Mouse (Mus musculus) stomach, embryonic 14.5 days (tissue): ENCODE measurements around the gene Ankrd17. TPM values are rescaled to one million over a fixed set of nuclear protein-coding genes. Genes with fewer than 3 reads are reported as not detected.

Experiments used
- ATAC-seq: fragments of 200-750 bp; cut with Nextera tagmentation; 2 replicates; pipeline ENCODE4 v1.8.0; 2017; ENCODE audit warnings: low read depth, moderate TSS enrichment; ENCODE audit not compliant: insufficient number of reproducible peaks, insufficient read depth, low FRiP score
- H3K27ac ChIP-seq: fragments of 300-500 bp; sonication (generic); 2 replicates; pipeline ENCODE4 v1.5.1; 2014; ENCODE audit warnings: mild to moderate bottlenecking, low read length, moderate library complexity, mixed read lengths
- H3K27me3 ChIP-seq: fragments of 300-500 bp; sonication (generic); 2 replicates; pipeline ENCODE4 v1.6.1; 2014; ENCODE audit warnings: low read length, control low read depth, mixed read lengths; ENCODE audit not compliant: control insufficient read depth, insufficient read depth
- H3K36me3 ChIP-seq: fragments of 300-500 bp; sonication (generic); 2 replicates; pipeline ENCODE4 v1.6.1; 2014; ENCODE audit warnings: mild to moderate bottlenecking, control low read depth, low read length, moderate library complexity, mixed read lengths; ENCODE audit not compliant: control insufficient read depth, insufficient read depth
- H3K4me1 ChIP-seq: fragments of 300-500 bp; sonication (generic); 2 replicates; pipeline ENCODE4 v1.6.1; 2014; ENCODE audit warnings: low read length, control low read depth, mixed read lengths; ENCODE audit not compliant: control insufficient read depth, insufficient read depth
- H3K4me2 ChIP-seq: fragments of 300-500 bp; sonication (generic); replicated peaks from 2 replicates; pipeline ENCODE4 v1.6.1; 2014; ENCODE audit warnings: low read depth, low read length, control low read depth
- H3K4me3 ChIP-seq: fragments of 300-500 bp; sonication (generic); 2 replicates; pipeline ENCODE4 v1.5.1; 2014; ENCODE audit warnings: low read depth, low read length, control low read depth
- H3K9ac ChIP-seq: fragments of 300-500 bp; sonication (generic); replicated peaks from 2 replicates; pipeline ENCODE4 v1.6.1; 2014; ENCODE audit warnings: low read depth, mild to moderate bottlenecking, control low read depth, low read length, moderate library complexity, mixed read lengths
- H3K9me3 ChIP-seq: fragments of 300-500 bp; sonication (generic); 2 replicates; pipeline ENCODE4 v1.6.1; 2016; ENCODE audit warnings: low read depth, low read length, control low read depth; ENCODE audit not compliant: control insufficient read depth
- WGBS: fragments of 180-500 bp; shearing (Covaris S2); extraction: QIAGEN DNeasy Blood & Tissue Kit; methylation state at CpG from one replicate; pipeline ENCODE4 v1.1.7; 2014; 5-methylcytosine and 5-hydroxymethylcytosine counted together
- polyA plus RNA-seq: library from polyadenylated mRNA; unstranded; fragments of >200 nt; fragmentation: Nextera tagmentation; extraction: Ambion mirVana; gene quantifications from 2 replicates; pipeline ENCODE4 v1.2.1, GENCODE M21; 2014

Gene Ankrd17
- polyA plus RNA-seq, 1 experiment from 2014 or later, result 43.6 TPM

DNA sequence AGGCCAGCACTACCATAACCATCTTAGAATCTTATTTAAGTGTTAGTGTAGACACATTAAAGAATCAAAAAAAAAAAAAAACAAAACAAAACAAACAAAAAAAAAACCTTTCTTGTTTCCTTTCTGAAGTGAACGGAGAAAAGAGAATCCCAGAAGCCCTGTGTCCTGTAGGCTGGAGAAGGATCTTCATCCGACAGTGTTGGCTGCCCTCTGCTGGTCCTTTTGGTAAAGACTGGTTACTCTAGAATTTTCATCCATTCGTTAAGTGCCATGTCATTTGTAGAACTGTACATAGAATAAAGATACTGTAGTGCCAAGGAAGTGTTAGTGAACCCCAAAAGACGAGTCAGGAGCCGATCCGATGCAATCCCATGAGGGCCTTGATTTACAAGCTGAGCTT, 171.5 kb downstream of the Ankrd17 start:
- Histone ChIP-seq H3K9ac (no peak overlapping the region), H3K4me3 (no peak overlapping the region), H3K4me1 (no peaks in the 10 kb centered on the region), H3K9me3 (no peaks in the 10 kb centered on the region), H3K27me3 (no peaks in the 10 kb centered on the region), H3K36me3 (no peaks in the 10 kb centered on the region), H3K4me2 (no peak overlapping the region), H3K27ac (no peak overlapping the region)
- ATAC-seq, result no peak
- 29% methylated on average over 6 of the region's 6 CpGs for WGBS

DNA sequence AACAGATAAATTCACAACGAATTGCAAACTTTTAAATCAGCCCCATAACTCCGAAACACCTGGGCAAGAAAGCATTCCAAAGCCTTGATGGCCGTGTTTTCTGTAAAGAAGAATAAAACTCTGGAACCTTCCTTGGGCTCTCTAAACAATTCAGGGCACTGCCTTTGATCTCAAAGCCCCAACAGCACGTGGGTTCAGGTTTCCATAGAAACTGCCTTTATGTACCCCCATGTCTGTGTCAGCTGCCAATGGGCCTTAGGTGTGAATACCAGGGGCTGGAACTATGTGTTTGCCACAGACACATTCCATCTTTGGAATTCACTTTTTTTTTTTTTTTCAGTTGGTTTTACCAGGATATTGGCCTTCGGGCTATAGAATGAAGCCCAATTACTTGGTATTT, 183.6 kb downstream of the Ankrd17 start:
- Histone ChIP-seq H3K4me2 (no peak overlapping the region), H3K4me1 (no peaks in the 10 kb centered on the region), H3K4me3 (no peak overlapping the region), H3K9me3 (no peaks in the 10 kb centered on the region), H3K9ac (no peak overlapping the region), H3K36me3 (no peaks in the 10 kb centered on the region), H3K27ac (no peak overlapping the region), H3K27me3 (no peaks in the 10 kb centered on the region)
- no peak for ATAC-seq
- 59% methylated on average over 5 of the region's 5 CpGs for WGBS

DNA sequence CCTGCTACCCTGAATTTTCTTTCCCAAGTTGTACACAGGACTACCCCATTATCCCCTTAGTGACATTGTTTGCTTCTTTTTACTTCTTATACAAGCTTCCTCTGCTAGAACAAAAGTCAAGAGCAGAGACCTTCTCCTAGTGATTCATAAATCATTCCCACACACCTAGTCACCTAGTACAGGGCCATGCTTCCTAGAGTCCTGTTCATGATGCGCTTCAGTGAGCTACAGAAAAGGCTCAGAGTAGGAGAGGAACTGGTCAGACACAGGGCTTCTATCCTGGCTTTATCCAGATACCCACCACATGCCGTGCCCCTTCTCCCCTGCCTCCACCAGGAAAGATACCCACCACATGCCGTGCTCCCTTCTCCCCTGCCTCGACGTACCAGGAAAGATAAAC, 187.3 kb downstream of the Ankrd17 start:
- no peak for ATAC-seq
- no peak overlapping the region for H3K9ac ChIP-seq
- H3K27me3 ChIP-seq, result no peaks in the 10 kb centered on the region
- no peaks in the 10 kb centered on the region for H3K9me3 ChIP-seq
- no peak overlapping the region for H3K4me2 ChIP-seq
- WGBS, result 76% methylated on average over 5 of the region's 5 CpGs
- no peaks in the 10 kb centered on the region for H3K36me3 ChIP-seq
- H3K27ac ChIP-seq, result no peak overlapping the region
- no peak overlapping the region for H3K4me3 ChIP-seq
- no peaks in the 10 kb centered on the region for H3K4me1 ChIP-seq

DNA sequence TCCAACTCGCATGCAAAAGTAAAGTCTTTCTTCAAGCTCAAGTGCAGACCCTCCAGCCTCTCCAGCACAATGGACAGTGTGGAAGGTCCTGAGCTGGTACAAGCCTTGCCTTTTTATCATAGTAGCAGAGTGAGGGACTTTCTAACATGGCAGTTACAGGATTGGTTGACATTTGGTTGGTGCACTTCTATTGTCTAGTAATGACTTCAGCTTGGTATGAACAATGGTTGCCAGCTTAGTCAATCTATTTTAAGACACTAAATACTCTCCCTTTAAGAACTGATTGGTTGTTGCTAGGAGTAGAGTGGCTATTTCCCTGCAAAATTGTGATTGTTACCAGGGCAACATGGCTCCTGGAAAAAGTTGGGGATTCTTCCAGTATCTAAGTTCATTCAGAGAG, 188.3 kb downstream of the Ankrd17 start:
- 82% methylated on average over 1 of the region's 1 CpGs for WGBS
- H3K27me3 ChIP-seq, result no peaks in the 10 kb centered on the region
- no peak for ATAC-seq

More for the DNA sequence above, 188.3 kb downstream of the Ankrd17 start:
- Histone ChIP-seq H3K4me1 (no peaks in the 10 kb centered on the region), H3K9me3 (no peaks in the 10 kb centered on the region), H3K27ac (no peak overlapping the region), H3K36me3 (no peaks in the 10 kb centered on the region), H3K4me3 (no peak overlapping the region), H3K4me2 (no peak overlapping the region), H3K9ac (no peak overlapping the region)

Other genes starting within 250 kb of the Ankrd17 start
- gene Cox18, start 142.6 kb downstream of the Ankrd17 start, polyA plus RNA-seq, result 34.5 and 39.3 TPM in 2 replicates
- gene Gm9958, start 627 bp upstream of the Ankrd17 start, polyA plus RNA-seq, result 5.9 and 6.1 TPM in 2 replicates
- 1.8 and 4.8 TPM in 2 replicates for gene Alb, start 94.3 kb upstream of the Ankrd17 start, polyA plus RNA-seq
- 6.5 and 9.2 TPM in 2 replicates for gene Afp, start 124.2 kb upstream of the Ankrd17 start, polyA plus RNA-seq
- gene Afm, start 152.4 kb upstream of the Ankrd17 start, polyA plus RNA-seq, result 4.7 and 6.2 TPM in 2 replicates
- 0.19 and 0.42 TPM in 2 replicates for gene 5830473C10Rik, start 194.5 kb upstream of the Ankrd17 start, polyA plus RNA-seq